Mouse (Mus musculus): ENCODE results near the gene Camk2n2.
A peak's percentile ranks its signal among the peaks of the same experiment; 100 is the strongest.

Camk2n2 gene

DNA sequence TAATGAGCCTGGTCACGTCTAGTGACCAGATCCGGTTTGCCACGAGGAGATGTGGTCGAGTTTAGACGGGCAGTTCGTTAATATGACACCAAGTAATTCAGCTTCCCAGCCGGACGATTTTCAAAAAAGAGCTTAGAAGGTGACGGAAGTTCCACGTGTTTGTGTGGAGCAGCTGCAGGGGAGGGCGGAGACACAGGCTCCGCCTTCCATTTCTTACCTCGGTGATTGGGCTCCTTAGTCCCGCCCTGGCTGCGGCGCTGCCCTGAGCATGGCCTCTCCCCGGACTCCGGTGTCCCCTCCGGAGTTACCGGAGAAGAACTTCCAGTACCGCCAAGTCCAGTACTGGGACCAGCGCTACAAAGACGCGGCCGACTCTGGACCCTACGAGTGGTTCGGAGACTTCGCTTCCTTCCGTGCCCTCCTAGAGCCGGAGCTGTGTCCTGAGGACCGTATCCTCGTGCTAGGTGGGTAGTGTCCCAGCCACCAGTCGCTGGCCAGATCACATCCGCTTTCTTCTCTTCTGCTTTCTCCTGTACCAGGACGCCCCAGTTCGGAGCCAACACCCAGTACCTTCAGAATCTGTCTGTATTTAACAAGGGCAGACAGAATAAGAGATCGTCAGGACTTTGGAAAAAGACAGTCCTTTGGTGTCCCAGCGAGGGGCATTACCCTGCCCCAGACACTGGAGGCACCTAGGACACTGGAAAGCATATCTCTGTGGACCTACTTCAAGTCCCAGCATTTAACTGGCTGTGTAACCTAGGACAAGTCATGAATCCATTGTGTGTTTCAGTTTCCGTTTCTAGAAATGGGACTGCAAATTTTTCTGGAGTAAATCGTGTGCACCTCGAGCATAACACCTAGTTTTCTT is 9.5 kb downstream of the Camk2n2 start, which contains the start of the genes Eef1akmt4, Gm49333 and Alg3:
Gene Eef1akmt4, plus strand, starts transcription at position 237 of the 871 bp plus-strand sequence.
Gene Gm49333, plus strand, starts transcription at position 254 of the 871 bp plus-strand sequence.
Gene Alg3, minus strand, starts transcription at position 379 of the 871 bp plus-strand sequence.
- peak; percentile 94 for DNase-seq (ENCODE audit: extremely low read depth, insufficient read length, low spot score)

DNA sequence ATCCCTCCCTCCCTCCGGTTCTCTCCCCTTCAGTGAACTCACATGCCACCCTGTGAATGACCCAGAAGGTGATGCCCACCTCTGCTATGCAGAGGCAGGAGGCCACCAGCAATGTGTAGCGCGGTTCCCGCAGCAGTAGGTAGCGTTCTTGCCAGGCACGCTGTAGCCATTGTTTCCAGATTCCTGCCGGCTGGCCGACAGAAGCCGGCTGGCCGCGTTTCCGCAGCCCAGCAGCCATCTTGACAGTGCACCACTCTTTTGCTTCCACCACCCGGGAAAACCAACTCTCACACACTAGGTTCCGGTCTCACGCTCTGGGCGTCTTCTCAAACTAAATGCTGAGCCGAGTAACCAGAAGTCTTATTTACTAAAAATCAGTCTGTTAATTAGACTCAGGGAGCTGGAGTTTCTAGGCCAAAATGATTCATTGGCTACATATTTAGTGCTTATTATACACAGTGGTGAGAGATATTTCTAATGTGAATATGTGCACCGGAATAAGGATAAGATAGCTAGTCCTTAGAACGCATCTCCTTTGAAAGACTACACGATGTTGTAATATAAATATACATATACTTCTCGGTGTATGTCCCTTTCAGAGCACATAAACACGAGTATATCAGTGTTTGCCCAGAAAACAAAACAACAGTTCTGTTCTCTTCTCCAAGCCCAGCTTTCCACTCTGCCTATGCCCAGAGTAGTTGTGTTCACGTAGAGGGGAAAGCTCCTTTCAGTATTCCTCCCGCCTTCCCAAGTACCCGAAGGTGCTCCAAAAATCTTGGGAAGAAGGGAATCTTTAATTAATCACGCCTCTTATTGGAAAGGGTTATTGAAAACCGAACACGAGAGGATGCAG is 10.4 kb downstream of the Camk2n2 start:
- DNase-seq (ENCODE audit: extremely low read depth, insufficient read length, low spot score) = peak; percentile 83

DNA sequence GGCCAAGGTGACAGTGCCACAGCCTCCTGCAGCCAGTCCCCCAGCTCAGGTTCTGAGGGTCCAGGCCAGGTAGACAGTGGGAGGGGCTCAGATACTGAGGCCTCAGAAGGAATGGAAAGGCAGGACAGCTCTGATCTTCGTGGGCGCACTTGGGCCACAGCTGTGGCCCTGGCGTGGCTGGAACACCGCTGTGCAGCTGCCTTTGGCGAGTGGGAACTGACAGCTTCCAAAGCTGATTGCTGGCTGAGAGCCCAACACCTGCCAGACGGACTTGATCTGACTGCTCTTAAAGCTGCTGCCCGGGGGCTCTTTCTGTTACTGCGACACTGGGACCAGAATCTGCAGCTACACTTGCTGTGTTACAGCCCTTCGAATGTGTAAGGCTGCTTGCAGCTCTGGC is 16.4 kb downstream of the Camk2n2 start:
- no peak for DNase-seq (ENCODE audit: extremely low read depth, insufficient read length, low spot score)

DNA sequence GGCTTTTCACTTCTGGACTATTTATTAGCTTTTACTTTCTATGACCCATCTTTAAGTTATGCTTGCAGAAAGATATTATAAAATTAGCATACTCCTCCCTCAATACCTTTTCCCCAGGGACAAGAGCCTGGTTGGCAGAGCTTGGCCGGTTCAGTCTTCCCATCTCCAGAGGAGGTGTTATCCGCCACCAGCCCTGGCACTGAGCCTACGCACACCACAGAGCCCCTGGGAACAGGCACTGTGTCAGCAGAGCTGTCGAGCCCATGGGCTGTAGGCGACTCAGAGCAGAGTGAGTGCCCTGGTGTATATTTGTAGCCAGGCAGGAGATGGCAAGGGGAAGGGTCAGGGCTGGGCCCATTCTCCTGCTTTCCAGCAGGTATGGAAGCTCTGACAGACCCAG is 20.6 kb downstream of the Camk2n2 start:
- DNase-seq (ENCODE audit: extremely low read depth, insufficient read length, low spot score) = peak; percentile 56

DNA sequence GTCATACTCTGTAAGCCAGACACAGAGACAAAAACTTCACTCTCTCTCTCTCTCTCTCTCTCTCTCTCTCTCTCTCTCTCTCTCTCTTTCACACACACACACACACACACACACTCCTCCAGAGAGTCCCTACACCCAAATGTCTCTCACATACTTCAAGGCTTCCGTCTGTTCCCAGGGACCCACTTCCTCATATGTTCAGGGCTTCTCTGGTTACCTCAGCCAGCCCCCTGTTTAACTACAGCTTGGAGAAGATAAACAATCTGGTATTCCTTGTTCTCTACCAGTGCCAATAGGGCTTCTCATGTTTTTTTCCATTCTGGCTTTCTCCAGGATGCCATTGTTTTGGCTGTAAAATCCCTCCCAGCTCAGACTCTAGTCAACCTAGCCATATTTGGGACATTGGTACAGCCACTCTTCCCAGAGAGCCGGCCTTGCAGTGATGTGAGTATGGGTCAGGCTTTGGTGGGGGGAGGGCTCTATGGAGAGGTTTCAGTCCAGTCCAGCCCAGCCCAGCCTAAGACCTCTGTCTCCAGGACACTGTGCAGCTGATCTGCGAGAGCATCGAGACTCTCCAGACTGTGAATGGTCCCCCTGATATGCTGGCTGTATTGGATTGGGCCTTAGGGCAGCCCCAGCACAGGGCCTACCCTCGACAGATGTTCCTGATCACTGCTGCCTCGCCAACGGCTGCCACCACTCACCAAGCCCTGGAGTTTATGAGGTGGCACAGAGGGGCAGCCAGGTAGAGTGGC is 24.2 kb downstream of the Camk2n2 start:
- DNase-seq (ENCODE audit: extremely low read depth, insufficient read length, low spot score) = no peak

DNA sequence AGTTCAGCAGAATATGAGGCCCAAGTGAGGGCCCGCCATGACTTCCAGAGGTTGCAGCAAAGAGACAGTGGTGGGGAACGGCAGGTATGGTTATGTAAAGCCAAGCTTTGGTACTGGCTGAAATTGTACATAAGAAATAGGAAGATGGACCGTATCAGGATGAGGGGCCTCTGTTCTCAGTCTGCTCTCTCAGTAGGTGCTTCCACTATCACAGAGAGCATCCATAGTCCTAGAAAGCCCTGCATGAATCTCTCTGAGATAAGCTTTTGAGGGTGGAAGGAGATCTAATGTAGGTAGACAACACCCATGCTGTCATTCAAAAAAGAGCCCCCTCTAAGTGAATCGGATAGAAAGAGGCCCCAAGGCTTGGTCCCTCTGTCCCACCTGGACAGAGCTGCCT is 25.4 kb downstream of the Camk2n2 start:
- no peak for DNase-seq (ENCODE audit: extremely low read depth, insufficient read length, low spot score)

DNA sequence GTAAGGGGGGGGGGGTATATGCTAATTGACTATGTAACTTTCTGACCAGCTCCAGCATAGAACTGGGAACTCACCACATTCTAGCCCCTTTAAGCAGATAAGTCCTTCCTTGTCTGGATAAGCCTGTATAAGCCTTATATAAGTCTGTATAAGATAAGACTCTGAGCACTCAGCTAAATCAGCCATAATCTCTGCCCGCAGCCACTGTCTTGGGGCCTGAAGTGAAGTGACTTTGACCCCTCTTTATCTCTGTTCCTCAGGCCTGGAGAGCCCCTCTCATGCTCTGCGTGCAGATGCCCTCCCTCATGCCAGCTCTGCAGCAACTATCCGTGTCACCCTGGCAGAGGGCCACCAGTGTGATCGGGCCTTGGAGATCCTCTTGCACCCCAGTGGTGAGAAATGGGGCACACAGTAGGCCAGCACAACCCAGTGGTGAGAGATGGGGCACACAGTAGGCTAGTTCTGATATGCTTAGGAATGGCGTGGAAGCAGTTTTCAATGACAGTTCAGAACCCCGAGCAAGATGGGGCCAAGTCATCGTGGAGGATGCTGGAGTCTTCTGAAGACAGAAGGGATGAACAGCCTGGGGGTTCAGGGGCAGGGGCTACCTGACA is 25.9 kb downstream of the Camk2n2 start:
- no peak for DNase-seq (ENCODE audit: extremely low read depth, insufficient read length, low spot score)

DNA sequence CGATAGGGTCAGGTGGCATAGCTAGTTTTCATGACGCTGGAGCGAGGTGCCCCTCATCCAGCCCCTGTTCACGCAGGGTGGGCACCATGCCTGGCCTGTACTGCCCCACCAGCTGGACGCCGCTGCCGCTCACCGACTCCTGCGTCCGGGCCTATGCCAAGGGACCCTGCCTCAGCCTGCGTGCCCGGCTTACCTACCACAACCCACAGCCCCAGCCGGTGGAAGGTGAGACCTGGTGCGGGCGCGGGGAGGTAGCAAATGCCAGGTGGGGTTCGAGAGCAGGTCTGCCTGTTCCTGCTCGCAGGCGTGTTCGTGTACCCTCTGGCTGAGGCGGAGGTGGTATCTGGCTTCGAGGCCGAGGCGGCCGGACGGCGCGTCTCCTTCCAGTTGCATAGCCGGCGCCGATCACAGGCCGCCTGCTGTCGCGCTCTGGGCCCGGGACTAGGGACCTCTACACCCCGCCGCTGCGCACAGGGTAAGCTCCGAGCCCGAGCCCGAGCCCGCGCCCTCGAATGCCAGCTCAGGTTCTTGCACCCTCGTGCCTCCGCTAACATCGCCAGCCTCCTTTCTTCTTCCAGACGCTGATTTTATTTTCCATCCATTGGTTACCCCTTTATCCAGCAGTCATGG is 29.9 kb downstream of the Camk2n2 start:
- DNase-seq (ENCODE audit: extremely low read depth, insufficient read length, low spot score) = no peak

DNA sequence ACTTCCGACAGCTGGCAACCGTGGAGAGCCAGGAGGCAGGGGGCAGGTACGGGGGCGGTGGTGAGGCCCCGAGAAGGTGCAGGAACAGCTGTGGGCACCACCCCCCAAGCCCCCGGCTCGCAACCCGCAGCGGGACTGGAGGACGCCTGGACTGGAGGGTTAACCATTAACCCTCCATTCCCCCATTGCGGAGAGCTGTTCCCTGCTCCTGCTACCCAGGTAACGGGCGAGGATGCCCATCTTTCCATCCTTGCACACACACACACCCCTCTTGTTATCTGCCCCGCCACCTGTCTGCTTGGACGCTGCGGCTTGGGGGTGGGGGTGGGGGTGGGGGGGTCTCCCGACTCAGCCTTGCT is 30.4 kb downstream of the Camk2n2 start:
- DNase-seq (ENCODE audit: extremely low read depth, insufficient read length, low spot score) = no peak

DNA sequence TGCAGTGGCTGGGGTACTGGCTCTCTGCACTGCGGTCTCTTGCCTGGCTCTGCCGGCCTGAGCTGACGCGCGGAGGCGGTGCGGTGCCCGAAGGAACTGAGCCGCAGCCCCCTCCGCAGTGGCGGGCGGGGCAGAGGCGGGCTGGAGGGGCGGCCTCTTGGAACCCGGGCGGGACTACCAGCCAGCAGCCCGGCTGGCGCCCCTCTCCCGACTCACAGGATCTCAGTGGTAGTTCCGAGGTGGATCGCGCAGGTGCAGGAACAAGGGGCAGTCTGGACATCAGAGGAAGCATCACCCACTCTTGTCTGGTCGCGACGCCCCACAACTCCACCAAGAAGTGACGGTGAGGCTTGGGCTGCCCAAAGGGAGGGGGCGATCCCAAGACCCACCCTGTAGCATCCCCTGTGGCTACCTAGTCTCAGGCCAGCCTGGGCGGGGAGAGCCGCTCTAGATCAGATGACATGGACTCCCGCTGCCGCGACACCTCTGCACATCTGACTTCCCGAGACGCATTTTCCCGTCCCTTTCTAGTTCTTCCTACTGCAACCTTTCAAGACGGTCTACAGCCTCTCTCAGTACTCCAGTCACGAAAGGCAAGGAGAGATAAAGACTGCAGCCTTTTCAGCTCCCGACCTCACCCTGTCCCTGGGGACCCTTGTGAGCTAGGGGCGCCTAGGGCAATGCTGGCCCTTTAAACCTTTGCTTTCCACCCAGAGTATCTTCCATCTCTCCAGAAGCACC is 31.0 kb downstream of the Camk2n2 start:
- no peak for DNase-seq (ENCODE audit: extremely low read depth, insufficient read length, low spot score)

DNA sequence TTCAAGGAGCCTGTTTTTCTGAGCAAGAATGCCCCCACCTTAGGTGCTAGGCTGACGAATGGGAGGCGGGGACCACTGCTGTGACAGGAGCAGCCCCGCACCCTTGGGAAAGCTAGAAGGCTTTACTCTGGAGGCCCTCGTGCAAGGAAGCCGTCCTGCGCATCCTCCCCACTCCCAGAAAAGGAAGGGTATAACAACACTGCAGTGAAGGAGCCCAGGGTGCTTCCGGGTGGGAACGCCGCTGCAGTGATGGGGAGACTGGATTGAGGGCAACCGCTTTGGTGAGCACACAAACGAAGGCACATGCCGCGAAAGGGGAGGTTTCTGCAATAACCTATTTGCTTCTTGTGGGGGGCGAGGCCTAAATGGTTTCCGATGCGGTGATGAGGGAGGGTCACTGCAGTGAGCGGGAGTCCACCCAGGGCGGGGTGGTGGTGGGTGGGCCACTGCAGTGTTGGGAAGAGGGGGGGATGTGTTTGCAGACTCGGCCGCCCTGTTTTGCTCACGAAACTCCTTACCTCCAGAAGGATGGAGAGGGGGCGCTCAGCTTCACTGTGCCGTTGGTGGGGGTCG is 31.6 kb downstream of the Camk2n2 start, which contains the start of gene Vwa5b2:
Gene Vwa5b2, plus strand, starts transcription at position 106 of the 573 bp plus-strand sequence.
- no peak for DNase-seq (ENCODE audit: extremely low read depth, insufficient read length, low spot score)
